Mouse (Mus musculus) neural tube, embryonic 15.5 days (tissue): ENCODE measurements at regions not wholly inside any gene's neighbourhood (a gene's known extent, or its start where the extent isn't known, plus 50 kb on each side); places are given as distances from the start of the nearest gene placed in this dataset.

Source experiments
- ATAC-seq: fragments of 200-750 bp; cut with Nextera tagmentation; 2 replicates; pipeline ENCODE4 v1.8.0; 2017; ENCODE audit warnings: mild to moderate bottlenecking, moderate TSS enrichment, moderate library complexity; ENCODE audit not compliant: low FRiP score
- H3K27ac ChIP-seq: fragments of 300-500 bp; sonication (generic); replicated peaks from 2 replicates; pipeline ENCODE4 v1.5.1; 2015; ENCODE audit warnings: mild to moderate bottlenecking, inconsistent platforms
- H3K27me3 ChIP-seq: fragments of 300-500 bp; sonication (generic); replicated peaks from 2 replicates; pipeline ENCODE4 v1.6.1; 2015; ENCODE audit warnings: inconsistent platforms
- H3K36me3 ChIP-seq: fragments of 300-500 bp; sonication (generic); 2 replicates; pipeline ENCODE4 v1.6.1; 2015; ENCODE audit warnings: inconsistent platforms
- H3K4me1 ChIP-seq: fragments of 300-500 bp; sonication (generic); 2 replicates; pipeline ENCODE4 v1.6.1; 2015; ENCODE audit warnings: inconsistent platforms
- H3K4me2 ChIP-seq: fragments of 300-500 bp; sonication (generic); 2 replicates; pipeline ENCODE4 v1.6.1; 2015; ENCODE audit warnings: inconsistent platforms, mild to moderate bottlenecking, moderate library complexity
- H3K4me3 ChIP-seq: fragments of 300-500 bp; sonication (generic); replicated peaks from 2 replicates; pipeline ENCODE4 v1.5.1; 2015; ENCODE audit warnings: mild to moderate bottlenecking, inconsistent platforms
- H3K9ac ChIP-seq: fragments of 300-500 bp; sonication (generic); replicated peaks from 2 replicates; pipeline ENCODE4 v1.6.1; 2015; ENCODE audit warnings: mild to moderate bottlenecking, inconsistent platforms
- H3K9me3 ChIP-seq: fragments of 300-500 bp; sonication (generic); replicated peaks from 2 replicates; pipeline ENCODE4 v1.6.1; 2016; ENCODE audit warnings: inconsistent platforms
- WGBS: fragments of 180-500 bp; shearing (Covaris S2); methylation state at CpG from one replicate; pipeline ENCODE4 v1.1.7; 2015; ENCODE audit warnings: mixed read lengths; 5-methylcytosine and 5-hydroxymethylcytosine counted together

DNA sequence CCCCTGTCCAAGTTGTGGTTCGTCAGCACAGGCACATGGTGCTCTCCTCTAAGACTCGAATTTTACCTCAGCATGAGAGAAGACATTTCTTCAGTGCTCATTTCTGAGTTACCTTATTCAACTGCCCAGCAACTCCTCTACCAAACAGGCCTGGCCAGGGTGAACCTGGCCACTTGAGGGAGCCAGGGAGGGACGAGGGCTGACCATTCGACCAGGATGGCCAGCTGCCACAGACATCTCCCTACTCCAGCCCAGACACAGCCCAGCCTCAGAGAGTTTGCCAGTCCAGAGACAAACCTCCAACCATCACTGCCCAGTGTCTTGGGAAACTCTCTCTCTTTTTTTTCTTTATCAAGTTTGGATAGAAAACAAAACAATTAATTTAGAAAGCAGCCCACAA is 427.5 kb upstream of the Smim15 start:
- Histone ChIP-seq H3K4me3 (no peak overlapping the region), H3K9ac (no peak overlapping the region), H3K4me1 (peaks cover 29% of the 10 kb centered on the region), H3K36me3 (no peaks in the 10 kb centered on the region), H3K9me3 (no peaks in the 10 kb centered on the region), H3K4me2 (no peak overlapping the region), H3K27me3 (no peaks in the 10 kb centered on the region), H3K27ac (no peak overlapping the region)
- no peak for ATAC-seq
- WGBS, result 79% methylated on average over 4 of the region's 4 CpGs

GRCm38 (mm10) chr13:107608996-107609503 is 435.2 kb upstream of the Smim15 start:
- H3K4me2 ChIP-seq, result no peak overlapping the region
- H3K4me3 ChIP-seq, result no peak overlapping the region
- no peak overlapping the region for H3K27ac ChIP-seq
- no peaks in the 10 kb centered on the region for H3K36me3 ChIP-seq
- no peaks in the 10 kb centered on the region for H3K27me3 ChIP-seq
- 75% methylated on average over 3 of the region's 3 CpGs for WGBS
- H3K9me3 ChIP-seq, result no peaks in the 10 kb centered on the region
- ATAC-seq, result no peak
- H3K9ac ChIP-seq, result no peak overlapping the region
- no peaks in the 10 kb centered on the region for H3K4me1 ChIP-seq

DNA sequence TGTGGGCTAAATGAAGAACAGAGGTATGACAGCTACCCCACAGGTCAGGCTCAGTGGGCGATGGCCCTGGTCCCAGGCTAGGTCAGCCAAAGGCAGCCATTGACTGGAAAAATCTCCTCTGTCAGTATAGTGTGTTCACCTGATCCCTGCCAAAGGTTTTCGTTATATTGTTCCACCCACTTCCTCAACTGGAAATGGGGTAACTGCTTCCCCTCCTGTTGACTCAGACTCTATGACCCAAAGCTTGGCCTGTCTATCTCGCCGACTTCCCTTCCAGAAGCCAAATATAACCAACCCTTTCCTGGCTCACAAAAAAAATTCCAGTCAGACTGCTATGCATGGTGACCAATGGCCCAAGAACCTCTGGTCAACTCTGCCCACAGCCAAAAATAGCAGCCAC is 437.0 kb upstream of the Smim15 start:
- Histone ChIP-seq H3K4me2 (no peak overlapping the region), H3K4me1 (no peaks in the 10 kb centered on the region), H3K4me3 (no peak overlapping the region), H3K36me3 (no peaks in the 10 kb centered on the region), H3K9ac (no peak overlapping the region), H3K27me3 (no peaks in the 10 kb centered on the region), H3K9me3 (no peaks in the 10 kb centered on the region), H3K27ac (no peak overlapping the region)
- no peak for ATAC-seq
- WGBS, result 95% methylated on average over 4 of the region's 4 CpGs

DNA sequence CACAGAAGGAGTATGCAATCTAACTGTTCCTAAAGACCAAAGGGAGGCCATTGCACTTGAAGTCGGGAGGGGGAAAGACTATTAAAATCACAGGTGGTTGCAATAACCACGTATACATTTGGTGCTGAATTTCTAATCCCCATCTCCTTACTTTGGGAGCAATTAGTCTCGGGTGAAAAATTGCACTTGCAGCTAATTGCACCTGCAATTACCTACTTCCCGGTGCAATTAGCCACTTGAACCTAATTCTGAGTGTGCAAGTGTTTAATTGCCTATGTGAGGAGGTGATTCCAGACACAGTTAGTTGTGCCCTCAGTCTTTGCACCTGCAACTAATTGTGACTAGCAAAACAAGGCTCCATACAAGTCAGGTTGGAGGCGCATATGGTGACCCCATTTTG is 442.1 kb upstream of the Smim15 start:
- no peak overlapping the region for H3K27ac ChIP-seq
- WGBS, result 28% methylated on average over 5 of the region's 5 CpGs
- no peak overlapping the region for H3K4me3 ChIP-seq

GRCm38 (mm10) chr13:107601132-107601439 is 443.2 kb upstream of the Smim15 start:
- no peak overlapping the region for H3K9ac ChIP-seq
- peak overlapping the region; percentile 42; the same call in 1 of the 2 replicates for H3K4me2 ChIP-seq
- no peaks in the 10 kb centered on the region for H3K9me3 ChIP-seq
- peaks cover 17% of the 10 kb centered on the region for H3K4me1 ChIP-seq
- 96% methylated on average over 4 of the region's 4 CpGs for WGBS
- no peaks in the 10 kb centered on the region for H3K36me3 ChIP-seq
- no peaks in the 10 kb centered on the region for H3K27me3 ChIP-seq
- no peak overlapping the region for H3K4me3 ChIP-seq
- no peak for ATAC-seq
- H3K27ac ChIP-seq, result no peak overlapping the region

More for the DNA sequence above, 442.1 kb upstream of the Smim15 start:
- Histone ChIP-seq H3K4me1 (peaks cover 17% of the 10 kb centered on the region), H3K36me3 (no peaks in the 10 kb centered on the region), H3K4me2 (no peak overlapping the region), H3K27me3 (no peaks in the 10 kb centered on the region), H3K9me3 (no peaks in the 10 kb centered on the region), H3K9ac (no peak overlapping the region)
- 0 out of 2 replicates have a peak, but pooled peaks have one; percentile 23 for ATAC-seq

DNA sequence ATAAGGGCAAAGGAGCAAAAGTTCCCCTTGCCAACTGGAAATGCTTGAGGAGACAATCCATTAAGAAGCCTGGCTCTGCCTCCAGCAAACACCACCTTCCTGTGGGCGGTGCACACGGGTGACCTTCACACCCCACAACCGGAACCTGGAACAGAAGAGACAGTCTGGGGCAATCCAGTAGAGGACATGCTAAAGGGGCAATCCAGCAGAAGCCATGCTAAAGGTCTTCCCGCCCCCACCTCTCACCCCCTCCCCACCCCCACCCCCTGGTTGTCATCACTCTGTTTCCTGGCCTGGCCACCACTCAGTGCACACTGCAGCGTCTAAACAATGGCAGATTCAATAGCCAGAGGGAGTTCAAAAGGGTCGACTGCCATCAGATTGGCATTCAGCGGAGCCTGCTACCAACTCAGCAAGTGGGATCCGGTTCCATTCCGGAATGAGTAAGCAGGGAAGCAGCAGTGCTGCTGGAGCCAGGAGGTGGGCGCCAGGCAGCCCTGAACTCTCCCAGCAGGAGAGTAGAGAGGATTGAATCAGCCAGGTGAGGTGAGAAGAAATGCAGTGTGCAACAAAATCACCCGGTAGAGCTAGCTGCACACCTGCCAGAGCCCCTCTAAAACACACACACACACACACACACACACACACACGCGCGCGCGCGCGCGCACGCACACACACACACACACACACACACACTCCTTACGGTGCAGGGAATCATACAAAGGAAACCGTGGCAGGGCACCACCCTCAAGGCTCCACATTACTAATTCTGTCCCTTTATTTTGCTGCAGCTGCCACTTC is 443.7 kb upstream of the Smim15 start:
- ATAC-seq, result no peak
- Histone ChIP-seq H3K4me2 (peak overlapping the region; percentile 42), H3K9ac (no peak overlapping the region)

GRCm38 (mm10) chr13:107599094-107599644 is 445.1 kb upstream of the Smim15 start:
- no peaks in the 10 kb centered on the region for H3K27me3 ChIP-seq
- H3K4me3 ChIP-seq, result no peak overlapping the region
- WGBS, result 35% methylated on average over 4 of the region's 4 CpGs
- no peak for ATAC-seq
- no peak overlapping the region for H3K9ac ChIP-seq
- peaks cover 17% of the 10 kb centered on the region for H3K4me1 ChIP-seq
- H3K36me3 ChIP-seq, result no peaks in the 10 kb centered on the region
- H3K27ac ChIP-seq, result no peak overlapping the region
- H3K4me2 ChIP-seq, result no peak overlapping the region
- H3K9me3 ChIP-seq, result no peaks in the 10 kb centered on the region

More for the DNA sequence above, 443.7 kb upstream of the Smim15 start:
- no peak overlapping the region for H3K27ac ChIP-seq
- WGBS, result 30% methylated on average over 18 of the region's 22 CpGs
- H3K4me3 ChIP-seq, result no peak overlapping the region
- no peaks in the 10 kb centered on the region for H3K9me3 ChIP-seq
- peaks cover 17% of the 10 kb centered on the region for H3K4me1 ChIP-seq
- no peaks in the 10 kb centered on the region for H3K27me3 ChIP-seq
- no peaks in the 10 kb centered on the region for H3K36me3 ChIP-seq

GRCm38 (mm10) chr13:107598391-107598790 is 445.9 kb upstream of the Smim15 start:
- Histone ChIP-seq H3K4me2 (no peak overlapping the region), H3K4me1 (peaks cover 17% of the 10 kb centered on the region), H3K27ac (no peak overlapping the region), H3K4me3 (no peak overlapping the region), H3K9ac (no peak overlapping the region), H3K9me3 (no peaks in the 10 kb centered on the region), H3K27me3 (no peaks in the 10 kb centered on the region), H3K36me3 (no peaks in the 10 kb centered on the region)
- 31% methylated on average over 1 of the region's 1 CpGs for WGBS
- ATAC-seq, result no peak

GRCm38 (mm10) chr13:107597217-107597616 is 447.0 kb upstream of the Smim15 start:
- WGBS, result 27% methylated on average over 2 of the region's 2 CpGs
- H3K27me3 ChIP-seq, result no peaks in the 10 kb centered on the region
- no peak overlapping the region for H3K4me2 ChIP-seq
- no peaks in the 10 kb centered on the region for H3K36me3 ChIP-seq
- H3K4me1 ChIP-seq, result peaks cover 17% of the 10 kb centered on the region
- H3K4me3 ChIP-seq, result no peak overlapping the region
- no peak for ATAC-seq
- no peak overlapping the region for H3K27ac ChIP-seq
- H3K9me3 ChIP-seq, result no peaks in the 10 kb centered on the region
- no peak overlapping the region for H3K9ac ChIP-seq

GRCm38 (mm10) chr13:107596183-107596582 is 448.1 kb upstream of the Smim15 start:
- H3K4me2 ChIP-seq, result no peak overlapping the region
- no peak for ATAC-seq
- no peaks in the 10 kb centered on the region for H3K36me3 ChIP-seq
- no peak overlapping the region for H3K9ac ChIP-seq
- WGBS, result 86% methylated on average over 2 of the region's 2 CpGs
- no peak overlapping the region for H3K27ac ChIP-seq
- no peaks in the 10 kb centered on the region for H3K27me3 ChIP-seq
- H3K4me3 ChIP-seq, result no peak overlapping the region
- no peaks in the 10 kb centered on the region for H3K9me3 ChIP-seq
- H3K4me1 ChIP-seq, result peaks cover 17% of the 10 kb centered on the region

DNA sequence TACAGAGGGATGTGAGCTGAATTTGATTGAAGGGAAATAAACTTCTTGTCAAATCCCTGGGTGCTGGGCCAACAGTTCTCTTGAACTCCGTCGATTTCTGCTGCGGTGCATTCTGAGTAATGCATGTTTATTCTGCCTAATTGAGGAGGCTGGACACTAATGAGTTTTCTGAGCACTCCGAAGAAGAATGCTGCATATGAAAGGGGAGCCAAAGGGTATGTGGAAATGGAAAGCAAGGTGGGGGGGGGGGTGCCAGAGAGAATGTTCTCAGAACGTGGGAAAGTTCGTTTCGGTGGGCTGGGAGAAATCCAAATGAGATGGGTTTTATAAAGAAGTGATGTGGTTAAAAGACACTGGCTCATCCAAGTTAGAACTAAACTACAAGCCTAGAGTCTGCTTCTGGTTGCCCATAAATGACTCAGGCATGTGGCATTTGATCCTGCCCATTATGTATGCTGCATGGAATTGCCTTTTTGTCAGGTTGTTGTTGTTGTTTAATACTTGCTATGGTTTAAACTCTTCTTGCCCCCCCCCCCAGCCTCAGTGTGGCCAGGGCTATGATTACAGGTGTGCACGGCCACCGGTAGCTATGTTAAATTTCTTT is 455.7 kb upstream of the Smim15 start:
- no peak for ATAC-seq
- no peak overlapping the region for H3K27ac ChIP-seq

DNA sequence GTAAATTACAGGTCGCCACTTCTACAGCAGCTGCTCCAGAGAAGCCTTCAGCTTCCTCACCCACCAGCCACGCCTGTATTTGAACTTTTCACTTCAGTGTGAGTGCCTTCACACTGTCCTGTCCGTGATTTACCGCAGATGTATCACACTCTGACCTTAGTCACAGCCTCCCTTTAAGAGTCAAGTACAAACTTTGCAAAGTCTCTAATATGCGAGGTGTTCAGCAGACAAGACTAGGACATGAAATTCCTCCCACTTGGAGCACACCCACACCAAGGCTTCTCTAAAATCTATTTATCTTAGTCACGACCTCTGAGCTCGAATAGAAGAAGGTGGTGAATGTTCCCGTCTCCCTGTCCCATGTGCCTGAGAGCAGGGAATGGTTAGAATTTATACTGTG is 456.6 kb upstream of the Smim15 start:
- ATAC-seq, result no peak
- H3K27me3 ChIP-seq, result no peaks in the 10 kb centered on the region
- H3K9me3 ChIP-seq, result no peaks in the 10 kb centered on the region
- no peak overlapping the region for H3K9ac ChIP-seq
- no peaks in the 10 kb centered on the region for H3K36me3 ChIP-seq
- no peak overlapping the region for H3K4me2 ChIP-seq
- H3K4me3 ChIP-seq, result no peak overlapping the region
- peaks cover 11% of the 10 kb centered on the region for H3K4me1 ChIP-seq
- WGBS, result 67% methylated on average over 8 of the region's 8 CpGs
- no peak overlapping the region for H3K27ac ChIP-seq

More for the DNA sequence above, 455.7 kb upstream of the Smim15 start:
- no peak overlapping the region for H3K4me3 ChIP-seq
- H3K4me1 ChIP-seq, result peaks cover 11% of the 10 kb centered on the region
- no peaks in the 10 kb centered on the region for H3K36me3 ChIP-seq
- WGBS, result 49% methylated on average over 9 of the region's 9 CpGs
- no peak overlapping the region for H3K4me2 ChIP-seq
- no peak overlapping the region for H3K9ac ChIP-seq
- no peaks in the 10 kb centered on the region for H3K9me3 ChIP-seq
- no peaks in the 10 kb centered on the region for H3K27me3 ChIP-seq
